Mouse (Mus musculus) spleen, adult 2 months (tissue): Measurements from ENCODE around the gene Rad23a. TPM values are rescaled to one million over a fixed set of nuclear protein-coding genes. Genes with fewer than 3 reads are reported as not detected.
"Not testable (repeated sequence)": the region's sequence is repeated elsewhere in the genome, so short reads cannot be mapped to it uniquely, and the experiment has no call there.

ENCODE experiments used
- DNase-seq, 2 experiments: peaks; one replicate each; pipeline versions ENCODE4 v3.0.0 to v3.0.0-alpha.2; 2012 to 2021; ENCODE audit warnings: low spot score in 2 of 2, low read depth in 1 of 2
- H3K27ac ChIP-seq: fragments of 200-500 bp; 2 replicates; pipeline ENCODE4 v1.5.1; 2012; ENCODE audit warnings: low read length, inconsistent platforms; ENCODE audit not compliant: insufficient read depth
- H3K27me3 ChIP-seq: fragments of 200-500 bp; 2 replicates; pipeline ENCODE4 v1.6.1; 2012; ENCODE audit warnings: mild to moderate bottlenecking, moderate library complexity, low read length, inconsistent platforms; ENCODE audit not compliant: control insufficient read depth, insufficient read depth
- H3K36me3 ChIP-seq: fragments of 200-500 bp; 2 replicates; pipeline ENCODE4 v1.6.1; 2012; ENCODE audit warnings: mild to moderate bottlenecking, low read length, inconsistent platforms; ENCODE audit not compliant: control insufficient read depth, insufficient read depth
- H3K4me1 ChIP-seq: fragments of 200-500 bp; 2 replicates; pipeline ENCODE4 v1.6.1; 2011; ENCODE audit warnings: inconsistent platforms; ENCODE audit not compliant: control insufficient read depth, insufficient read depth, insufficient read length
- H3K4me3 ChIP-seq: fragments of 200-500 bp; 2 replicates; pipeline ENCODE4 v1.5.1; 2011; ENCODE audit warnings: mild to moderate bottlenecking, inconsistent platforms; ENCODE audit not compliant: insufficient read depth, insufficient read length; ENCODE audit errors: extremely low read depth
- CTCF ChIP-seq: fragments of 200-500 bp; IDR thresholded peaks from 2 replicates; pipeline ENCODE4 v1.5.1; 2011; ENCODE audit warnings: mild to moderate bottlenecking, inconsistent platforms; ENCODE audit not compliant: insufficient read depth, insufficient read length, insufficient replicate concordance; ENCODE audit errors: extremely low read depth
- POLR2A ChIP-seq: fragments of 200-500 bp; IDR thresholded peaks from 2 replicates; pipeline ENCODE4 v1.6.1; 2011; ENCODE audit warnings: low read depth, low read length, inconsistent platforms
- WGBS: fragments of 180-500 bp; shearing (Covaris S2); methylation state at CpG from one replicate; pipeline ENCODE4 v1.1.7; 2018; 5-methylcytosine and 5-hydroxymethylcytosine counted together
- polyA plus RNA-seq: library from polyadenylated mRNA; depleted of rRNA; stranded (reverse); fragments of >200 nt; gene quantifications from 2 replicates; pipeline ENCODE4 v1.2.3, GENCODE M21; 2012

The Rad23a gene
- polyA plus RNA-seq, 1 experiment, result 162 TPM

DNA sequence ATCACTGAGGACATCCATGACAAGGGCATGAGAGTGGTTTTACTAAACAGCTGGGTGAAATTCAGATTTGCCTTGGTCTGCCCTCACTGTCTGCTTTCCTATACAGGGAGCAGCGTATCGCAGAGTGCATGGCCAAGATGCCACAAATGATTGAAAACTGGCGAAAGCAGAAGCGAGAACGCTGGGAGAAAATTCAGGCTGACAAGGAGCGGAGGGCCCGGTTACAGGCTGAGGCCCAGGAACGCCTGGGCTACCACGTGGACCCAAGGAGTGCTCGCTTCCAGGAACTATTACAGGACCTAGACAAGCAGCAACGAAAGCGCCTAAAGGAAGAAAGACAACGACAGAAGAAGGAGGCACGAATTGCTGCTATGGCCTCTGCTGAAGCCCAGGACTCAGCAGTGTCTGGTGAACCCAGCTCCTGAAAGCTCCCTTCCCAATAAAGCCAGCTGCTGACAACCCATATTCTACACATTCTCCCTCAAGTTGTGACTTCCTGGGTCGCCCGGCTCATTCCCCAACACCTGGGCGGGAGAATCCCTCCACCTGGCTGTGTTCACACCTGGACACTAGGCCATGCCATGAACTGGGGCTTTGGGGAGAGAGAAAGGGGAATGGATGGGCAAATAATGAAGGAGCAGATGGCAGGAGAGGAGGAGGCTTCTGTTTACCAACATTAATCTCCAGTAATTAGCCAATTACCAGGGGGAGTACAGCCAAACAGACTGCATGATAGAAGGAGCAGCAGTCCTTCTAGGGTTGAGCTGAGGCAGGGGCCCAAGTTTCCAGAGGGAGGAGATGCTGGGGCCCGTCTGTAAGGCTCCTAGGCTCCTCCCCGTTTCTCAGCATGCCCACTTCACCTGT lies 6.2 kb downstream of the Rad23a start:
- DNase-seq, result no peak
- Histone ChIP-seq H3K4me1 (no peaks in the 10 kb centered on the region; the same call in 1 of the 2 replicates), H3K27ac (no peak overlapping the region), H3K36me3 (peaks cover 40% of the 10 kb centered on the region), H3K4me3 (no peak overlapping the region), H3K27me3 (no peaks in the 10 kb centered on the region)
- WGBS, result 91% methylated on average over 19 of the region's 19 CpGs
- no peak for TF ChIP-seq POLR2A
- TF ChIP-seq CTCF, result no peak

DNA sequence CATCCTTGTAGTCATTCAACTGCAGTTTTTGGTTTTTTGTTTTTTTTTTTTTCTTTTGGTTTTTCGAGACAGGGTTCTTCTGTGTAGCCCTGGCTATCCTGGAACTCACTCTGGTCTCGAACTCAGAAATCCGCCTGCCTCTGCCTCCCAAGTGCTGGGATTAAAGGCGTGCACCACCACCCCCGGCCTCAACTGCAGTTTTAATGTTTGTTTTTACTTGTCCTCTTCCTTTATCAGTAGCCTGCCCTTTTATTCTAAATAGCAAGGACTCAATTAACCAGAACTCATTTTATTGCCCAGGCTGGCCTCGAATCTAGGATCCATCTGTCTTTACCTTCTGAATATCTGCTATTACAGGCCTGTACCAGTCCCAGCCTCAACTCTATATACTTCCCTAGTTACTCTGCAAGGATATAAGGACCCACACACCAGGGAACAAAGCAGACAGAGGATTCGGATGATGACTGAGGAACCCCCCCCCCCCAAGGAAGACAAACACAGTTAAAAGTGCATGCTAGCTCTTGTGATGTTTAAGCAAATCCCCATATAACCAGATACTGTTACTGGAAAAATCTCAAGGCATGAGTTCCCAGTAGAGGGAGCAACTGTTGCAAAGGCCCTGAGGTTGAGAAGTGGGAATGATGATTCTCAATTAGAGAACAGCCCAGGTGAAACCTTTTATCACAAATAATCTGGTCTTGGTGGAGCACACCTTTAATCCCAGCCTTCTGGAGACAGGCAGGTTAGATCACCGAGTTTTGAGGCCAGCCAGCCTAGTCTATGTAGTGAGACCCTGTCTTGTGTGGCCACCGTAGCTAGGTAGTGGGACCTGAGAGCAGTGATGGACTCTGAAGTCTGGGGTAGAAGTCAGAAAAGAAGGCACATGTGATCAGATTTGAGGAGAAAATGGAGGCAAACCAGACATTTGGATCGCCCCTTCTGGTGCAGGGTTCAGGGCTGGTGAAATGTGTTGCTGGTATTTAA lies 7.4 kb downstream of the Rad23a start:
- 37% methylated on average over 10 of the region's 10 CpGs for WGBS
- peak overlapping the region; percentile 87 for H3K4me3 ChIP-seq
- H3K4me1 ChIP-seq, result no peaks in the 10 kb centered on the region; the same call in 1 of the 2 replicates
- no peak overlapping the region for H3K27ac ChIP-seq
- no peak for TF ChIP-seq POLR2A
- TF ChIP-seq CTCF, result no peak
- peaks cover 35% of the 10 kb centered on the region for H3K36me3 ChIP-seq
- no peaks in the 10 kb centered on the region for H3K27me3 ChIP-seq
- DNase-seq, result no peak

DNA sequence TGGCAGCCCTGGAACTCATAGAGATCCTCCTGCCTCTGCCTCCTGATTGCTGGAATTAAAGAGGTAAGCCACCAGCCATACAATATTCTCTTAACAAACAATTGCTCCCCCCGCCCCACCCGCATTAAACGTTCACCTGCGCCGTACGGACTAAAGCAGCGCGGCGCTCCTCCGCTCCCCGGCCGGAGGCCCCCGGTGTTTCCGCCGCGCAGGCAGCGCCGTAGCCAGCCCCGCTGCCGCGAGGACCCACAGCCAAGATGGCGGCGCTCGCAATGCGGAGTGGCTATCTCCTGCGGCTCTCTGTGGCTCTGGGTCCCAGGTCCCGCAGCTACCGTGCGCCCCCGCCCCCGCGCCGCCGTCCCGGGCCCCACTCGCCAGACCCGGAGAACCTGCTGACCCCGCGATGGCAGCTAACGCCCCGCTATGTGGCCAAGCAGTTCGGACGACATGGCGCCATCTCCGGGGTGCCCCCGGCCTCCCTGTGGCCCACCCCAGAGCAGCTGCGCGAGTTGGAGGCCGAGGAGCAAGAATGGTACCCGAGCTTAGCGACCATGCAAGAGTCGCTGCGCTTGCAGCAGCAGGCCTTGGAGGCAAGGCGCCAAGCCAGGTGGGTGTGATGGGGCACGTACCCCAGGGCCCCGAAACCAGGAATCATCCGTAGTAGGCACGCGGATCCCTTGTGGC lies 8.3 kb downstream of the Rad23a start:
- H3K27me3 ChIP-seq, result no peaks in the 10 kb centered on the region
- H3K36me3 ChIP-seq, result peaks cover 26% of the 10 kb centered on the region
- TF ChIP-seq CTCF (no peak), POLR2A (peak; percentile 94)
- peak; percentile 53 to 84 for DNase-seq
- peak overlapping the region; percentile 87 for H3K4me3 ChIP-seq
- no peaks in the 10 kb centered on the region; the same call in 1 of the 2 replicates for H3K4me1 ChIP-seq
- H3K27ac ChIP-seq, result peak overlapping the region; percentile 81
- WGBS, result under 1% methylated on average over 59 of the region's 59 CpGs

DNA sequence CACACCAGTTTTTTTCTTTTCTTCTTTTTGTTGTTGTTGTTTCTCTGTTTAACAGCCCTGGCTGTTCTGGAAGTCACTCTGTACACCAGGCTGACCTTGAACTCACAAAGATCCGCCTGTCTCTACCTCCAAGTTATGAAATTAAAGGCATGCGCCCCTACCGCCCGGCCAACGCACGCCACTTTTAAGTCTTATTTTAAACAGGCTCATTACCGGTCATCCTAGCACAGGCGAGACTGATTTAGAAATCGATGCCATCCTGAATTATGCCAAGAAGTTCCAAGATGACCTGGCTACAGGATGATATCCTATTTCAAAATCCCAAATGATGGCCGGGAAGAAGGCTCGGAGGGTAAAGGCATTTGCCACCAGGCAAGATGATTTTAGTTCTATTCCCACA lies 9.0 kb downstream of the Rad23a start, which contains the start of gene Gadd45gip1:
Gadd45gip1 (plus strand) TSS at position 33 of the 400 bp plus-strand sequence.
- Histone ChIP-seq H3K27me3 (no peaks in the 10 kb centered on the region), H3K4me3 (peak within 1 kb of the TSS; percentile 87), H3K36me3 (peaks cover 20% of the 10 kb centered on the region), H3K27ac (peak within 1 kb of the TSS; percentile 81), H3K4me1 (no peaks in the 10 kb centered on the region; the same call in 1 of the 2 replicates)
- 15% methylated on average over 11 of the region's 11 CpGs for WGBS
- TF ChIP-seq POLR2A, result no peak
- TF ChIP-seq CTCF, result peak; percentile 12; the same call in 1 of the 2 replicates
- DNase-seq, result peak; percentile 54 to 63

DNA sequence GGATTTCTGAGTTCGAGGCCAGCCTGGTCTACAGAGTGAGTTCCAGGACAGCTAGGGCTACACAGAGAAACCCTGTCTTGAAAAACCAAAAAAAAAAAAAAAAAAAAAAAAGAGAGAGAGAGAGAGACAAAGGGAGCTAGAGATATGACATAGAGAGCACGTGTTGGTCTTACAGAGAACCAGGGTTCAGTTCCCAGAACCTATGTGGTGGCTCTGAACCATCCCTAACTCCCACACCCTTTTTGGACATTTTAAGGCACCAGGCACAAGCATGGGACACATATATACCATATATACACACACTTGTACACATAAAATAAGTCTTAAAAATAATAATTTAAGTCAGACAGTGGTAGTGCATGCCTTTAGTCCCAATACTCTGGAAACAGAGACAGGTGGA lies 13.9 kb downstream of the Rad23a start:
- not testable (repeated sequence) for H3K27me3 ChIP-seq, H3K4me1 ChIP-seq, H3K36me3 ChIP-seq, DNase-seq, H3K4me3 ChIP-seq
- WGBS, result 81% methylated on average over 2 of the region's 2 CpGs
- H3K27ac ChIP-seq, result peak overlapping the region; percentile 77; the same call in 1 of the 2 replicates

DNA sequence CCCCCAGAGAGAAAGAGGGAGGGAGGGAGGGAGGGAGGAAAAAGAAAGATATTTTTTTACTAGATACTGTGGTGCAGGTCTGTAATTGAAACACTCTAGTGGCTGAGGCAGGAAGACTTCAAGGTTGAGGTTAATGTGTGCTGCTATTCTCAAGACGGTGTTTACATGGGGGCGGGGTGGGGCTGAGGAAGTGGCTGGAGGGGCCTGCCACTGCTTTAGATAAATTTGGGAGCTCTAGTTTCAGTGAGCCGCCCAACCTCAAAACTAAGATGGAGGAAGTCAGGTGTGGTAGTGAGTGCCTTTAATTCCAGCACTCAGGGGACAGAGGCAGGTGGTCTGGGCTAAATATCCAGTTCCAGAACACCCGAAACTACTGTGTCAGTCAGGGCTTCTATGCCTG lies 14.8 kb downstream of the Rad23a start:
- Histone ChIP-seq H3K4me3 (no peak overlapping the region), H3K4me1 (peaks cover 10% of the 10 kb centered on the region; the same call in 1 of the 2 replicates), H3K27me3 (no peaks in the 10 kb centered on the region), H3K27ac (peak overlapping the region; percentile 77), H3K36me3 (no peaks in the 10 kb centered on the region)
- peak in 1 of 2 experiments; percentile 64 for DNase-seq
- no peak for TF ChIP-seq CTCF
- TF ChIP-seq POLR2A, result no peak
- WGBS, result 15% methylated on average over 4 of the region's 4 CpGs
